Mouse (Mus musculus): Measurements from ENCODE around the gene Fbxo33. TPM values are rescaled to one million over a fixed set of nuclear protein-coding genes. Genes with fewer than 3 reads are reported as not detected.

Fbxo33 gene
- polyA plus RNA-seq, 1 experiment from 2014 or later: 14.8 TPM

DNA sequence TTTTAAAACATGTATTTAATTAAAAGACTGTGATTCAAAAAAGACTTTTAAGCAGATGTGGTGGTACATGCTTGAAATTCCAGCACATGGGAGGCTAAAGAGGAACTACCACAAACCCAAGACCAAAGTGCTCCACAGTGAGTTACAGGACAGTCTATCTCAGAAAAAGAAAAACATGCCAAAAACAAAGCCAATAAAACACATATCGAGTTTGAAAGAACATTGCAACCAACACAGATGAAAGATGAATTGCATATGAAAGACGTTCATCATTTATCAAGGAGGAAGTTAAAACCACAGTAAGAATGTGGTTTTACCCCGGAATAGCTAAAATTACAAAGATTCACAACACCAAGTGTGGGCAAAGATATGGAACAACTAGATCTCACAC, 12.5 kb downstream of the Fbxo33 start:
- no peaks in the 10 kb centered on the region for H3K9me3 ChIP-seq (ENCODE audit: control insufficient read depth, low read length)
- DNase-seq (ENCODE audit: low spot score) (no peak), ATAC-seq (ENCODE audit: low read depth) (no peak)
- H3K9ac ChIP-seq (ENCODE audit: low read depth, low read length): no peak overlapping the region
- WGBS: 78% methylated on average over 3 of the region's 3 CpGs
- H3K4me1 ChIP-seq (ENCODE audit: control insufficient read depth, insufficient read depth, low read length): no peaks in the 10 kb centered on the region
- H3K27me3 ChIP-seq (replicated peaks; ENCODE audit: control insufficient read depth, insufficient read depth, low read length): no peaks in the 10 kb centered on the region
- no peak overlapping the region for H3K27ac ChIP-seq (replicated peaks; ENCODE audit: low read depth, low read length)
- no peak overlapping the region for H3K4me3 ChIP-seq (ENCODE audit: low read depth, low read length)
- H3K36me3 ChIP-seq (ENCODE audit: control insufficient read depth, insufficient read depth, low read length): peaks cover 29% of the 10 kb centered on the region
- H3K4me2 ChIP-seq (ENCODE audit: low read depth, low read length): no peak overlapping the region

DNA sequence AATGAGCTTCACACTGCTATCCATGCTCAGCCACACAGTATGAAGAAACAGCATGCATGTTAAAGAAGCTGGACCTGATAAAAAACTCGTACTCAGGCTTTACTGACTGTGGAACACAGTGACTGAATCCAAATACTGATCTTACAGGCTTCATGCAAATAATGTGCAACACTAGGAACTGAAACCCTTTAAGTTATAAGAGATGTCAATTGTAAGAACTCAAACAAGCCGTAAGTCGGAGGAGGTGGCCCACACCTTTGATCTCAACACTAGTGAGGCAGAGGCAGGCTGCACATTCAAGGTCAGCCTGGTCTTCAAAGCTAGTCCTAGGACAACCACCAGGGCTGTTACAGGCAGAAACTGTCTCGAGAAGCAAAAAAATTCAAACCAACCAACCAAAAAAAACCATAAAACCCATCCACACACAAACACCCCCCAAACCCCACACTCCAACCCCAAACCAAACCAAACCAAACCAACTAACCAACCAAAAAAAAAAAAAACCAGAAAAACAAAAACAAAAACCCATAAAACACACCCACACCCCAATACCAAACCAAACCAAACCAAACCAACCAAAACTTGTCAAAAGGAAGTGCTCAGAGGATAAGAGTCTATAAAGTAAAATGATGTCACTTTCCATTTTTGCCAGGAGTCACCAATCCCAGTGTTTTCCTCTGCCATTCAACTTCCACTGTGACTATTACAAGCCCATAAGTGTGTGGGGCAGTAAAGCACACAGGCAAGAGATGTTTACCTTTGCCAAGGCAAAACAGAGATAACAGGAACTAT, 13.1 kb downstream of the Fbxo33 start:
- H3K4me3 ChIP-seq (ENCODE audit: low read depth, low read length): no peak overlapping the region
- DNase-seq (ENCODE audit: low spot score): no peak
- H3K9ac ChIP-seq (ENCODE audit: low read depth, low read length): no peak overlapping the region
- no peak overlapping the region for H3K4me2 ChIP-seq (ENCODE audit: low read depth, low read length)
- H3K4me1 ChIP-seq (ENCODE audit: control insufficient read depth, insufficient read depth, low read length): no peaks in the 10 kb centered on the region
- 90% methylated on average over 4 of the region's 4 CpGs for WGBS
- H3K36me3 ChIP-seq (ENCODE audit: control insufficient read depth, insufficient read depth, low read length): peaks cover 28% of the 10 kb centered on the region
- H3K9me3 ChIP-seq (ENCODE audit: control insufficient read depth, low read length): no peaks in the 10 kb centered on the region
- no peaks in the 10 kb centered on the region for H3K27me3 ChIP-seq (replicated peaks; ENCODE audit: control insufficient read depth, insufficient read depth, low read length)
- no peak overlapping the region for H3K27ac ChIP-seq (replicated peaks; ENCODE audit: low read depth, low read length)
- no peak for ATAC-seq (ENCODE audit: low read depth)

DNA sequence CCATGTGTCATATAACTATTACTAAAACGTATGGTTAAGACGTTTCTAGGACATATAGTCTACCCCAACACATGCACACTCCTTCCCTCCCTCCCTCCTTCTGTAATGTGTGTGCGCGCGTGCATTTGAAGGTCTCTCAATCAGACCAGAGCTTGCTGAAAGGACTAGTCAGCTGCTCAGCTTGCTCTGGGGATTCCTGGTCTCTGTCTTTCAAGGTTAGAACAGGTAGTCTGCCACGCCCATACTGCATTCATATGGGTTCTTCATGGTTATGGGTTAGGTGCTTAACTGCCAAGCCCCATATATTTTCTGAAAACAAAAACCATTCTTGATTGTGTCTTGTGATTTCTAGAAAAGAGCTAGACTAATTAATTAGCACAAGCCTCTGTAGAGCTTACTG, 14.0 kb downstream of the Fbxo33 start:
- H3K4me3 ChIP-seq (ENCODE audit: low read depth, low read length): no peak overlapping the region
- WGBS: 89% methylated on average over 6 of the region's 6 CpGs
- no peaks in the 10 kb centered on the region for H3K27me3 ChIP-seq (replicated peaks; ENCODE audit: control insufficient read depth, insufficient read depth, low read length)
- no peak for DNase-seq (ENCODE audit: low spot score)
- no peak overlapping the region for H3K9ac ChIP-seq (ENCODE audit: low read depth, low read length)
- ATAC-seq (ENCODE audit: low read depth): no peak
- H3K4me1 ChIP-seq (ENCODE audit: control insufficient read depth, insufficient read depth, low read length): no peaks in the 10 kb centered on the region
- H3K36me3 ChIP-seq (ENCODE audit: control insufficient read depth, insufficient read depth, low read length): peaks cover 28% of the 10 kb centered on the region
- H3K9me3 ChIP-seq (ENCODE audit: control insufficient read depth, low read length): no peaks in the 10 kb centered on the region
- no peak overlapping the region for H3K4me2 ChIP-seq (ENCODE audit: low read depth, low read length)
- no peak overlapping the region for H3K27ac ChIP-seq (replicated peaks; ENCODE audit: low read depth, low read length)

DNA sequence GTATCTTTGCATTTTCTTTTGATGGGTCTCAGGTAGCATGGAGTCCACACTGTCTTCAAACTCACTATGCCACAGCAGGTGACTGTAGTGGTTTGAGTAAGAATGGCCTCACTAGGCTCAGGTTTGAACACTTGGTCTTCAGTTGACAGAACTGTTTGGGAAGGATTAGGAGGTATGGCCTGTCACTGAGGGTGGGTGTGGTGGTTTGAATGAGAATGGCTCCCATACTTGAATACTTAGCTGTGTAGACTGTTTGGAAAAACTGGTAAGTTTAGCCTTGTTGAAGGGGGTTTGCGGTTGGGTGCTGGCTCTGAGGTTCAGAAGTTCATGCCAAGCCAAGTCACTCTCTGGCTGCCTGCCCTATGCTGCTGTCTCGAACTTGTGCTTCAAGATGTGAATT, 20.2 kb downstream of the Fbxo33 start:
- H3K4me3 ChIP-seq (ENCODE audit: low read depth, low read length): no peak overlapping the region
- no peaks in the 10 kb centered on the region for H3K27me3 ChIP-seq (replicated peaks; ENCODE audit: control insufficient read depth, insufficient read depth, low read length)
- ATAC-seq (ENCODE audit: low read depth) (no peak), DNase-seq (ENCODE audit: low spot score) (no peak)
- no peak overlapping the region for H3K9ac ChIP-seq (ENCODE audit: low read depth, low read length)
- H3K4me2 ChIP-seq (ENCODE audit: low read depth, low read length): no peak overlapping the region
- 100% methylated on average over 2 of the region's 2 CpGs for WGBS
- no peak overlapping the region for H3K27ac ChIP-seq (replicated peaks; ENCODE audit: low read depth, low read length)
- H3K4me1 ChIP-seq (ENCODE audit: control insufficient read depth, insufficient read depth, low read length): no peaks in the 10 kb centered on the region
- peaks cover 47% of the 10 kb centered on the region for H3K36me3 ChIP-seq (ENCODE audit: control insufficient read depth, insufficient read depth, low read length)
- H3K9me3 ChIP-seq (ENCODE audit: control insufficient read depth, low read length): no peaks in the 10 kb centered on the region

DNA sequence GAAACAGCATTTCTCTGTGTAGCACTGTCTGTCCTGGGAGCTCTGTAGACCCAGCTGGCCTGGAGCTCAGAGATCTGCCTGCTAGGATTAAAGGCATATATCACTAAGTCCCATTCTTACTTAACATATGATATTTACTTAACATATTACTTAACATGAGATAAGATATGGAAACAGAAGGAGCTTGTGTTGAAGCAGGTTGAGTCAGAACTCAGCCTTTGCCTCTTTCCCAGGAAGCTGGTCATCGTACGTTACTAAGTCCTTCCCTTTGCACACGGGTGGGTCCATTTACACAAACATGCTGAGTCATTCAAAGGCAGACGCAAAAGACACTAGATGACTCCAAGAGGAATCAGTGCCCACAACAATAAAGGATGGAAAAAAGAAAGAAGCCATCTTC, 20.8 kb downstream of the Fbxo33 start:
- ATAC-seq (ENCODE audit: low read depth): no peak
- WGBS: 89% methylated on average over 4 of the region's 4 CpGs
- Histone ChIP-seq H3K9ac (ENCODE audit: low read depth, low read length) (no peak overlapping the region), H3K27ac (replicated peaks; ENCODE audit: low read depth, low read length) (no peak overlapping the region), H3K4me1 (ENCODE audit: control insufficient read depth, insufficient read depth, low read length) (no peaks in the 10 kb centered on the region), H3K9me3 (ENCODE audit: control insufficient read depth, low read length) (no peaks in the 10 kb centered on the region), H3K27me3 (replicated peaks; ENCODE audit: control insufficient read depth, insufficient read depth, low read length) (no peaks in the 10 kb centered on the region), H3K4me3 (ENCODE audit: low read depth, low read length) (no peak overlapping the region), H3K36me3 (ENCODE audit: control insufficient read depth, insufficient read depth, low read length) (peaks cover 43% of the 10 kb centered on the region), H3K4me2 (ENCODE audit: low read depth, low read length) (no peak overlapping the region)
- no peak for DNase-seq (ENCODE audit: low spot score)

DNA sequence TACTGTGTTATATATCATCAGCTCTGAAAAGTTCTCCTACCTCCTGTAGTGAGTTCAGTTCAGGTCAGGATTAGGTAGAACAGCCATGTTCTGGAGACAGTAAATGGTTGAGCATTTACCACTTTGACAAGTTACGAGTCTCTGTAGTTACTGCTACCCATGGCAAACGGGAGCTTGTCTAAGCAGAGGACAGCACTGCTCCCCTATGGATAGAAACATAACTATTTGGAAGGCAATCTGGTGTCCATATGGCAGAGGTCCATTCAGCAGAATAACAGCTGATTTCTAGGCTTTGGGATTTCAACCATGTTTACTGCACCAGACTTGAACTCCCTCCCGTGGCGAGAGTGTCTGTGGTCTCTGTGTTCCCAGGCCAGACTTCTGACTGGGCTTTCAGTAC, 23.6 kb downstream of the Fbxo33 start:
- H3K4me1 ChIP-seq (ENCODE audit: control insufficient read depth, insufficient read depth, low read length): no peaks in the 10 kb centered on the region
- no peak overlapping the region for H3K9ac ChIP-seq (ENCODE audit: low read depth, low read length)
- peaks cover 43% of the 10 kb centered on the region for H3K36me3 ChIP-seq (ENCODE audit: control insufficient read depth, insufficient read depth, low read length)
- 70% methylated on average over 4 of the region's 4 CpGs for WGBS
- no peak overlapping the region for H3K4me2 ChIP-seq (ENCODE audit: low read depth, low read length)
- DNase-seq (ENCODE audit: low spot score) (no peak), ATAC-seq (ENCODE audit: low read depth) (no peak)
- no peak overlapping the region for H3K4me3 ChIP-seq (ENCODE audit: low read depth, low read length)
- no peaks in the 10 kb centered on the region for H3K27me3 ChIP-seq (replicated peaks; ENCODE audit: control insufficient read depth, insufficient read depth, low read length)
- H3K9me3 ChIP-seq (ENCODE audit: control insufficient read depth, low read length): no peaks in the 10 kb centered on the region
- no peak overlapping the region for H3K27ac ChIP-seq (replicated peaks; ENCODE audit: low read depth, low read length)

DNA sequence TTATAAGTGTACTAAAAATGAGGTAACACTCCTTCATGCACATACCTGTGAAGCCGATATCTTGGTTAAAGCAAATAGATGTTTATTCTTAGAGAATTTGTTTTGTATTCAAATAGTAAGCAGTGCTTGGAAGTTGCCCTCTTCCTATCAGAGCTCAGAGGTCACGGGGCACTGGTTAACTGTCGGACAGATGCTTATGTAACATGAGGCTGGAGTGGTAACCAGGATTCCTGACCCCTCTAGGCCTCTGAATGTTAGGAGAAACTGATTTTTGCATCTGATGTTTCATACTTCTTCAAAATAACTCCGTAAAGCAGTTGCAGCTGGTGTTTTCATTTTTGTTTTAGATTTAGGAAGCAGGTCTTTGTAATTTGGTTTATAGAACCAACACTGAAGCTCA, 24.5 kb downstream of the Fbxo33 start:
- Histone ChIP-seq H3K9ac (ENCODE audit: low read depth, low read length) (no peak overlapping the region), H3K4me2 (ENCODE audit: low read depth, low read length) (no peak overlapping the region), H3K9me3 (ENCODE audit: control insufficient read depth, low read length) (no peaks in the 10 kb centered on the region), H3K27ac (replicated peaks; ENCODE audit: low read depth, low read length) (no peak overlapping the region), H3K4me1 (ENCODE audit: control insufficient read depth, insufficient read depth, low read length) (no peaks in the 10 kb centered on the region), H3K4me3 (ENCODE audit: low read depth, low read length) (no peak overlapping the region), H3K36me3 (ENCODE audit: control insufficient read depth, insufficient read depth, low read length) (peaks cover 48% of the 10 kb centered on the region), H3K27me3 (replicated peaks; ENCODE audit: control insufficient read depth, insufficient read depth, low read length) (no peaks in the 10 kb centered on the region)
- ATAC-seq (ENCODE audit: low read depth) (no peak), DNase-seq (ENCODE audit: low spot score) (no peak)
- WGBS: 73% methylated on average over 4 of the region's 4 CpGs

DNA sequence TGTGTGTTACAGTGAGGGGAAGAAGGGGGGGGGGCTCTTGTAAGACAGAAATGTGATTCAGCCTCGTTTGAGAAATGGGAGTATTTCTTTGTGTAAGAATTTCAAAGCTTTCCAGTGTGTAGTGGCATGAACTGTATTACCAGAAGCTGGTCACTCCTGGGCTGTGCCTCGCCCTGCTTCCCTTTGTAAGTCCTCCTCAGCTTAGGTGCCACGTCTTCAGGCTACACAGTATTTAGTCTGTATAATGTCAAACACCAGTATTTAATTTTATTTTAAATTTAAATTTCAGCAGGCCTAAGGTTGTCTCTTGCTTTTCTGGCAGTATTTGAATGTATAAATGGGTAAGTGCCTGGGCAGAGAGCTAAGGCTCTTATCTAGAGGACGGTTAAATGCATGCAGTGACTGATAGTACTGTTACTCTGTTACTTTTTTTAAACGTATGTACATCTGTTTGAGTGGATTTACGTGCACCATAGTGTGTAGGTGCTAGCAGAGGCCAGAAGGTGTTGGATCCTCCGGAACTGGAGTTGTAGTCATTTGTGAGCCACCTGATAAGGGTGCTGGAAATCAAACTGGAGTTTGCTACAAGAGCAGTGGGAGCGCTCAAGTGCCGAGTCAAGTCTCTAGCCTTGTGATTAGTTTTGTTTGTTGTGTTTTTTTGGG, 25.1 kb downstream of the Fbxo33 start:
- DNase-seq (ENCODE audit: low spot score) (no peak), ATAC-seq (ENCODE audit: low read depth) (no peak)
- Histone ChIP-seq H3K4me3 (ENCODE audit: low read depth, low read length) (no peak overlapping the region), H3K9me3 (ENCODE audit: control insufficient read depth, low read length) (no peaks in the 10 kb centered on the region), H3K27me3 (replicated peaks; ENCODE audit: control insufficient read depth, insufficient read depth, low read length) (no peaks in the 10 kb centered on the region), H3K36me3 (ENCODE audit: control insufficient read depth, insufficient read depth, low read length) (peaks cover 46% of the 10 kb centered on the region), H3K27ac (replicated peaks; ENCODE audit: low read depth, low read length) (no peak overlapping the region), H3K4me2 (ENCODE audit: low read depth, low read length) (no peak overlapping the region), H3K4me1 (ENCODE audit: control insufficient read depth, insufficient read depth, low read length) (no peaks in the 10 kb centered on the region), H3K9ac (ENCODE audit: low read depth, low read length) (no peak overlapping the region)
- 81% methylated on average over 9 of the region's 9 CpGs for WGBS

DNA sequence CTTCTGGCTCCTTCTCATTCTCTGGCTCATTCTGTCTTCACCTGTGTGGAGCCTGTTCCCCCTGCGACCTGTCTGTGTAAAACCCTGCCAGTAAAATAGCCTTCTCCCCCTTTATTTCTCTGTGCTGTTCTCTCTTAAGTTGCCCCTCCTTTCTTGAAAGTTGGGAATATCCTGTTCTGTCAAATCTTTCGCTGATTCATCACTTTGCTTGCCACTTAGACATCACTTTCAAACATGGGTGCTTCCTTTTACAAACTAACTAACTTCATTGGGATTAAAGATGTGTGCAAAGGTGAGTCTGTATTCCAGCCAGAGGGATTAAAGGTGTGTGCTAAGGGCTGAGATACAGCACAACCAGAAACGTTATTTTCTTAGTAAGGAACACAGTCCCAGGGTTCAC, 25.9 kb downstream of the Fbxo33 start:
- no peak overlapping the region for H3K9ac ChIP-seq (ENCODE audit: low read depth, low read length)
- no peak for ATAC-seq (ENCODE audit: low read depth)
- no peaks in the 10 kb centered on the region for H3K4me1 ChIP-seq (ENCODE audit: control insufficient read depth, insufficient read depth, low read length)
- H3K4me2 ChIP-seq (ENCODE audit: low read depth, low read length): no peak overlapping the region
- no peaks in the 10 kb centered on the region for H3K9me3 ChIP-seq (ENCODE audit: control insufficient read depth, low read length)
- H3K4me3 ChIP-seq (ENCODE audit: low read depth, low read length): no peak overlapping the region
- H3K27ac ChIP-seq (replicated peaks; ENCODE audit: low read depth, low read length): no peak overlapping the region
- no peak for DNase-seq (ENCODE audit: low spot score)
- 75% methylated on average over 3 of the region's 3 CpGs for WGBS
- no peaks in the 10 kb centered on the region for H3K27me3 ChIP-seq (replicated peaks; ENCODE audit: control insufficient read depth, insufficient read depth, low read length)
- peaks cover 49% of the 10 kb centered on the region for H3K36me3 ChIP-seq (ENCODE audit: control insufficient read depth, insufficient read depth, low read length)
